Mouse (Mus musculus): Measurements from ENCODE around the gene Slco1a5. TPM values are rescaled to one million over a fixed set of nuclear protein-coding genes. Genes with fewer than 3 reads are reported as not detected.

Slco1a5 gene
- polyA plus RNA-seq, 1 experiment from 2014 or later, result 0.35 TPM

DNA sequence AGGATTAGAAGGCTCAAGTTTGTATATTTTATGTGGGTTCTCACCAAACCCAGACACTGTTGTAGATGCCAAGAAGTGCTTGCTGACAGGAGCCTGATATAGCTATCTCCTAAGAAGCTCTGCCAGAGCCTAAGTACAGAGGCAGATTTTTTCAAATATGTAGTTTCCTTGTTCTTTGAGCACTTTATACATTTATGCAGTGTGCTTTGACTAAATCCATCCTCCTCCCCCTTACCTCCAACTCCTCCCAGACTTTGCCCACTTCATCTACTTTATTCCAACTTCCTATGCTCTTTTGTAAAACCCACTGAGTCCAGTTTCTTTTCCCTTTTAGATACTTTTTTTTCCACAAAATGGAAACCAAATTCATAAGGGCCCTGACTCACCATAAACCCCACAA lies 102.6 kb downstream of the Slco1a5 start:
- H3K9me3 ChIP-seq (ENCODE audit: control insufficient read depth, low read length), result no peaks in the 10 kb centered on the region
- H3K4me3 ChIP-seq (ENCODE audit: low read depth, low read length), result no peak overlapping the region
- H3K4me2 ChIP-seq (ENCODE audit: low read depth, low read length), result no peak overlapping the region
- H3K9ac ChIP-seq (replicated peaks; ENCODE audit: low read depth, low read length), result no peak overlapping the region
- no peaks in the 10 kb centered on the region for H3K36me3 ChIP-seq (ENCODE audit: control insufficient read depth, insufficient read depth, low read length)
- ATAC-seq (ENCODE audit: low read depth), result no peak
- H3K4me1 ChIP-seq (ENCODE audit: control insufficient read depth, insufficient read depth, low read length), result no peaks in the 10 kb centered on the region
- no peaks in the 10 kb centered on the region for H3K27me3 ChIP-seq (ENCODE audit: control insufficient read depth, insufficient read depth, low read length)
- H3K27ac ChIP-seq (ENCODE audit: low read depth, low read length), result no peak overlapping the region

DNA sequence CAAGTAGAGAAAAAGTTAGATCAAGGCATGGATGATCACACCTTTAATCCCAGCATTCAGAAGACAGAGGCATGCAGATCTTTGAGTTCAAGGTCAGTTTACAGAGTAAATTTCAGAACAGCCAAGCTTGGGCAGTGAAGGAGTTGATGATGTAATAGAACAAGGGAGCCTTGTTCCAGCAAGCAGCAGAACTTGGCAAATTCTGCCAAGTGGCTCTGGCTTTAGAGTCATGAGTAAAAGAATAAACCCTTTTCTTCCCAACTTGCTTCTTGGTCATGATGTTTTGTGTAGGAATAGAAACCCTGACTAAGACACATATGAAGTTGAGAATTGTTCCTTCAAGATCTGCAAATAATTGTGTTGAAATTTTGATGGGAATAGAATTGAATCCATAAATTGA lies 111.0 kb downstream of the Slco1a5 start:
- Histone ChIP-seq H3K9ac (replicated peaks; ENCODE audit: low read depth, low read length) (no peak overlapping the region), H3K27me3 (ENCODE audit: control insufficient read depth, insufficient read depth, low read length) (no peaks in the 10 kb centered on the region), H3K36me3 (ENCODE audit: control insufficient read depth, insufficient read depth, low read length) (no peaks in the 10 kb centered on the region), H3K9me3 (ENCODE audit: control insufficient read depth, low read length) (no peaks in the 10 kb centered on the region), H3K4me1 (ENCODE audit: control insufficient read depth, insufficient read depth, low read length) (no peaks in the 10 kb centered on the region), H3K27ac (ENCODE audit: low read depth, low read length) (no peak overlapping the region), H3K4me3 (ENCODE audit: low read depth, low read length) (no peak overlapping the region), H3K4me2 (ENCODE audit: low read depth, low read length) (no peak overlapping the region)
- no peak for ATAC-seq (ENCODE audit: low read depth)

DNA sequence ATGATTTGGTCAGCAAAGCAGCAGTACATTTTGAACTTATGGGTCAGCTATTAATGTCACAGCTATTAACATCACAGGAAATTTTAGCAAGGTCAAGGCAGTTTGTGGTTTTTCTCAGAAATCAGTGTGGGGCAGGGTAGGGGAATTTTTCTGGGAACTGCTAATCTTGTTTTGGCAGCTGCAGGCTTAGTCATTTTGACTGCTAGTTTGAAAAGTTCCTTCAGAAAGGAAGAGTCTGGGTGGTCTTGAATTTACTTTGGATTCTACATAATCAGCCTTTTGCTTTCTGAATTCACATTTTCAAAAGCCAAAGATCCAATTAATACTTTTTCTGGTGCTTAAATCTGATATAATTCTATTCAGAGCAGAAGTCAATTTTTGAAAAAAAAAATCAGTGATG lies 113.0 kb downstream of the Slco1a5 start:
- no peaks in the 10 kb centered on the region for H3K27me3 ChIP-seq (ENCODE audit: control insufficient read depth, insufficient read depth, low read length)
- no peaks in the 10 kb centered on the region for H3K4me1 ChIP-seq (ENCODE audit: control insufficient read depth, insufficient read depth, low read length)
- H3K4me3 ChIP-seq (ENCODE audit: low read depth, low read length), result no peak overlapping the region
- H3K36me3 ChIP-seq (ENCODE audit: control insufficient read depth, insufficient read depth, low read length), result no peaks in the 10 kb centered on the region
- ATAC-seq (ENCODE audit: low read depth), result no peak
- H3K27ac ChIP-seq (ENCODE audit: low read depth, low read length), result no peak overlapping the region
- H3K4me2 ChIP-seq (ENCODE audit: low read depth, low read length), result no peak overlapping the region
- no peaks in the 10 kb centered on the region for H3K9me3 ChIP-seq (ENCODE audit: control insufficient read depth, low read length)
- no peak overlapping the region for H3K9ac ChIP-seq (replicated peaks; ENCODE audit: low read depth, low read length)

DNA sequence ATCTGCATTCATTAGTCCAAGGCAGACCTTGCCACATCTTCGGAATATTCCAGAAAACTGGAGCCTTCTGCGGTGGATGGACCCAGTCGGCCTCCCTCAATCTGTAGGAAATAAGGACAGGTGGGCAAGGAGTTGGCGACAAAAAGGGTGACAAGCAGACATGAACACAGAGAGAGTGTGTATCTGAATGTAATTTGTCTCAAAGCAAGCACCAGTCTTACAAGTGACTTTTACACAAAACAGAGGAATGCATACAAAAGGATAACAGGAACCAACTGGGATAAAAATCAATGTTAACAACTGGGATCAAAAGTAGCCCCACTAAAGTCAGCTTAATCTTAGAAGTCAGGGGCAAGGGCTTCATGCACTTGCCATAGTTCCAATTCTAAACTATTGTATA lies 114.4 kb downstream of the Slco1a5 start, which contains the start of gene Slco1a6:
TSS of gene Slco1a6 (minus strand) at position 101 of the 400 bp plus-strand sequence.
- no peak within 1 kb of the TSS for H3K4me3 ChIP-seq (ENCODE audit: low read depth, low read length)
- no peak within 1 kb of the TSS for H3K9ac ChIP-seq (replicated peaks; ENCODE audit: low read depth, low read length)
- no peaks in the 10 kb centered on the region for H3K9me3 ChIP-seq (ENCODE audit: control insufficient read depth, low read length)
- 96% methylated on average over 4 of the region's 4 CpGs for WGBS
- H3K36me3 ChIP-seq (ENCODE audit: control insufficient read depth, insufficient read depth, low read length), result no peaks in the 10 kb centered on the region
- no peaks in the 10 kb centered on the region for H3K4me1 ChIP-seq (ENCODE audit: control insufficient read depth, insufficient read depth, low read length)
- no peak within 1 kb of the TSS for H3K4me2 ChIP-seq (ENCODE audit: low read depth, low read length)
- H3K27me3 ChIP-seq (ENCODE audit: control insufficient read depth, insufficient read depth, low read length), result no peaks in the 10 kb centered on the region
- no peak within 1 kb of the TSS for H3K27ac ChIP-seq (ENCODE audit: low read depth, low read length)
- no peak for ATAC-seq (ENCODE audit: low read depth)

DNA sequence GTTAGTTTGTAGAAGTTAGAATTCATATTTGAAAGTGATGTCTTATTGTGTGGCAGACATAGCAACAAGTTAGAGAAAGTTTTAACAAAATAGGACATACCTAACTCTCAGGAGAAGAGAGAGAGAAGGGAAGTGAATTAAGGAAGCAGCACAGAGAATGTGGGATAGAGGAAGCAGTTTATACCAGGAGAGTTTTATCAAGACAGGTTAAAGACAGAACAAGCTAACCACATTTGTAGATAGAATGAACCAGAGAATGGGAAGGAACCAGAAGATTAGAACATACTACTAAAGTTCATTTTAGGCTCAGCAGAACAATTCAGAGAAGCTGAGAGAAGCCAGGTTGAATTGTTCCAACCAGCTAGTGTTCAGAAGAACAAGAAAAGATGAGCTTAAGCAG lies 122.3 kb downstream of the Slco1a5 start:
- Histone ChIP-seq H3K4me1 (ENCODE audit: control insufficient read depth, insufficient read depth, low read length) (no peaks in the 10 kb centered on the region), H3K9ac (replicated peaks; ENCODE audit: low read depth, low read length) (no peak overlapping the region)
- ATAC-seq (ENCODE audit: low read depth), result no peak

DNA sequence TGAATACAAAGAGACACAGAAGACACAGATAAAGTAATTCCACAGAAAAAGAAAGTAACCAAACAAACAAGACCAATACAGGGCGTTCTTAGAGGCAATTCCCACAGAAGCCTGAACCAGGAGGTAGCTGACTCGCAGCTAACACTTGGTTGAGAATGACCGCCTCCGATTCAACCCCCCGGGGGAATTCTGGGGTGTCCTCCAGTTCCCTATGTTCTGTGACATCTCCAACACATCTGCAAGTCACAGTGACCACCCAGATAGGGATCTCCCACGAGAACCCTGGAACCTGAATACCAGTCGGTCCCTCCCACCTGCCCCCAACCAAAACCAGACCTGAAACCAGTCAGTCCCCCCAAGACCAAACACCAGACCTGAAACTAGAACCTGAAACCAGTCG lies 128.5 kb downstream of the Slco1a5 start:
- H3K27ac ChIP-seq (ENCODE audit: low read depth, low read length), result no peak overlapping the region
- H3K9me3 ChIP-seq (ENCODE audit: control insufficient read depth, low read length), result no peaks in the 10 kb centered on the region
- no peaks in the 10 kb centered on the region for H3K36me3 ChIP-seq (ENCODE audit: control insufficient read depth, insufficient read depth, low read length)
- H3K27me3 ChIP-seq (ENCODE audit: control insufficient read depth, insufficient read depth, low read length), result no peaks in the 10 kb centered on the region
- no peak for ATAC-seq (ENCODE audit: low read depth)
- H3K4me2 ChIP-seq (ENCODE audit: low read depth, low read length), result no peak overlapping the region
- no peaks in the 10 kb centered on the region for H3K4me1 ChIP-seq (ENCODE audit: control insufficient read depth, insufficient read depth, low read length)
- no peak overlapping the region for H3K9ac ChIP-seq (replicated peaks; ENCODE audit: low read depth, low read length)
- 93% methylated on average over 8 of the region's 8 CpGs for WGBS
- no peak overlapping the region for H3K4me3 ChIP-seq (ENCODE audit: low read depth, low read length)

More for the DNA sequence above, 122.3 kb downstream of the Slco1a5 start:
- H3K9me3 ChIP-seq (ENCODE audit: control insufficient read depth, low read length), result no peaks in the 10 kb centered on the region
- H3K4me2 ChIP-seq (ENCODE audit: low read depth, low read length), result no peak overlapping the region
- no peaks in the 10 kb centered on the region for H3K27me3 ChIP-seq (ENCODE audit: control insufficient read depth, insufficient read depth, low read length)
- H3K36me3 ChIP-seq (ENCODE audit: control insufficient read depth, insufficient read depth, low read length), result no peaks in the 10 kb centered on the region
- no peak overlapping the region for H3K4me3 ChIP-seq (ENCODE audit: low read depth, low read length)
- no peak overlapping the region for H3K27ac ChIP-seq (ENCODE audit: low read depth, low read length)

DNA sequence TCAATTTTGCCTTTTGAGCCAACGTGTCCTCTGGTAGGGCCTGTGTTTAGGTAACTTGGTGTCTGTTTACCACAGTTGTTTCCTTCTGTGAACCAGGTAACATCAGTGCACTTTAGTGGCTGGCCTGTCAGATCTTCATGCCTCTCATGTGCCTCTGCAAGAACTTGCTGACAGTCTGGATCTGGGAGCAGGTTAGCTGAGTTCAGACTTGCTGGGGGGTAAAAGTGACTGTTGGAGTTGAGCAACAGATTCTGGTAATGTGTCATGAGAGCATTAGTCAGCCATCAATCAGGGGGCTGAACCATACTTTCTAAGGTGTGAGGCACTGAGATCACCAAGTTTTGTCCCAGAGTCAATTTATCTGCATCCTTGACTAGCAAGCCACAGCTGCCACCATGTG lies 130.8 kb downstream of the Slco1a5 start:
- no peaks in the 10 kb centered on the region for H3K36me3 ChIP-seq (ENCODE audit: control insufficient read depth, insufficient read depth, low read length)
- 86% methylated on average over 1 of the region's 1 CpGs for WGBS
- no peaks in the 10 kb centered on the region for H3K4me1 ChIP-seq (ENCODE audit: control insufficient read depth, insufficient read depth, low read length)
- no peak for ATAC-seq (ENCODE audit: low read depth)
- H3K9ac ChIP-seq (replicated peaks; ENCODE audit: low read depth, low read length), result no peak overlapping the region
- H3K4me2 ChIP-seq (ENCODE audit: low read depth, low read length), result no peak overlapping the region
- no peaks in the 10 kb centered on the region for H3K9me3 ChIP-seq (ENCODE audit: control insufficient read depth, low read length)
- no peak overlapping the region for H3K4me3 ChIP-seq (ENCODE audit: low read depth, low read length)
- H3K27me3 ChIP-seq (ENCODE audit: control insufficient read depth, insufficient read depth, low read length), result no peaks in the 10 kb centered on the region
- H3K27ac ChIP-seq (ENCODE audit: low read depth, low read length), result no peak overlapping the region

DNA sequence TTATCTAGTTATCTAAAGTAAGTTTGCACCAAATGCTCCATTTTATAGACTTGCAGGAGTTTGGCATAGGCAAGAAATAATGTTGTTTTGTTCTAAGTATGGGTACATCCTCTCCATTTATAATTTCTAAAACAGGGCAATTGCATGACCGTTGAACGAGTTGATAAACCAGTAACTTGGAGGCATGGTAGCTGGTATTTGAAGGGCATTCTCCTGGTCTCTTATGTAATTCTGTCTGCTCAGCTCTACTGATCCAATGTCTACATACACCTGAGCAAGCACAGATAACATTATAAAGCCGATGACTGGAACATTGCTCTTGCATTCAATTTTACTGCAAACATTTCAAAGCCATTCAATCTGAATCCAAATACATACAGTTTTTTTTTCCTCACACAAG lies 135.4 kb downstream of the Slco1a5 start:
- H3K4me2 ChIP-seq (ENCODE audit: low read depth, low read length), result no peak overlapping the region
- H3K4me1 ChIP-seq (ENCODE audit: control insufficient read depth, insufficient read depth, low read length), result no peaks in the 10 kb centered on the region
- 92% methylated on average over 3 of the region's 3 CpGs for WGBS
- no peak overlapping the region for H3K4me3 ChIP-seq (ENCODE audit: low read depth, low read length)
- H3K9me3 ChIP-seq (ENCODE audit: control insufficient read depth, low read length), result no peaks in the 10 kb centered on the region
- ATAC-seq (ENCODE audit: low read depth), result no peak
- no peaks in the 10 kb centered on the region for H3K27me3 ChIP-seq (ENCODE audit: control insufficient read depth, insufficient read depth, low read length)
- no peak overlapping the region for H3K9ac ChIP-seq (replicated peaks; ENCODE audit: low read depth, low read length)
- H3K27ac ChIP-seq (ENCODE audit: low read depth, low read length), result no peak overlapping the region
- H3K36me3 ChIP-seq (ENCODE audit: control insufficient read depth, insufficient read depth, low read length), result no peaks in the 10 kb centered on the region

DNA sequence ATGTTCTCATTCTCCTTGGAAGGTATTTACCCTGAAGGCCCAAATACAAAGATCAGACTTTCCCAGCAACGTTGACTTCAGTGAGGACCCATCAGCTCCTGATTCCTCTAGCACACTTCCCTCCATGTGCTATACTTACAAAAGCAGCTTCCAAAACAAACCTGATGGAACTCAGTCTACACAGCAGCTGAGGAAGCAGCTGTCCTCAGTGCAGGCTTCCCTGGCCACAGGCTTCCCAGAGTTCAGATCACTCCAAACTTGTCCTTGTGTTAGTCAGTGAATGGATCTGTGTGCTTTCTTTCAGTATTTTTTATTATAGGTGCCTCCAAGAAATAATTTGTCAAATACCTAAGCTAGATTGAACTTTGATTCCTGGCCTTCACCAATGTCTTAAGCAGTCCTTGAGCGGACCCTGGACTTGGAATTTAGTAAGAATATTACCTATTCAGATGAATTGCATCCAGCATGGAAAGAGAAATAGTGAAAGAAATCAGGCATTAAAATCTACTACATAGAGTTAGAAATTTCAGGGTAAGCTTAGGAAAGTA lies 136.8 kb downstream of the Slco1a5 start:
- ATAC-seq (ENCODE audit: low read depth), result no peak
- Histone ChIP-seq H3K4me3 (ENCODE audit: low read depth, low read length) (no peak overlapping the region), H3K36me3 (ENCODE audit: control insufficient read depth, insufficient read depth, low read length) (no peaks in the 10 kb centered on the region), H3K9me3 (ENCODE audit: control insufficient read depth, low read length) (no peaks in the 10 kb centered on the region), H3K4me1 (ENCODE audit: control insufficient read depth, insufficient read depth, low read length) (no peaks in the 10 kb centered on the region), H3K9ac (replicated peaks; ENCODE audit: low read depth, low read length) (no peak overlapping the region), H3K27me3 (ENCODE audit: control insufficient read depth, insufficient read depth, low read length) (no peaks in the 10 kb centered on the region), H3K27ac (ENCODE audit: low read depth, low read length) (no peak overlapping the region), H3K4me2 (ENCODE audit: low read depth, low read length) (no peak overlapping the region)
- WGBS, result 81% methylated on average over 2 of the region's 2 CpGs
